Mouse (Mus musculus) Patski (cell line): ENCODE data around the gene Zdhhc19. TPM values are rescaled to one million over a fixed set of nuclear protein-coding genes. Genes with fewer than 3 reads are reported as not detected.

Source experiments
- ATAC-seq: fragments of 100-300 bp; one replicate; pipeline ENCODE4 v1.8.0; 2021
- CTCF ChIA-PET: fragments of 350-600 bp; sonication (Branson Sonifier 250); formaldehyde crosslinking; loops from one replicate; lab custom pipeline; 2022; ENCODE audit warnings: inconsistent platforms; lab: Charles Lee
- POLR2A ChIA-PET: fragments of 350-600 bp; sonication (Branson Sonifier 250); formaldehyde crosslinking; loops from one replicate; lab custom pipeline; 2022; ENCODE audit warnings: antibody characterized with exemption, inconsistent platforms; lab: Charles Lee
- DNase-seq: peaks from one replicate; pipeline ENCODE4 v3.0.0-alpha.2; 2011; ENCODE audit warnings: low read depth, low spot score
- H3K27me3 ChIP-seq: fragments of 371-371 bp; one replicate; pipeline ENCODE4 v1.5.1; 2021
- CTCF ChIP-seq: fragments of 100-300 bp; IDR thresholded peaks from one replicate; pipeline ENCODE4 v1.5.1; 2021
- in situ Hi-C: fragments of 300-500 bp; cut with MboI; formaldehyde crosslinking; loops from 3 replicates; pipeline ENCODE4 v1.11.1; 2018; ENCODE audit warnings: low pct_unique_long_range_greater_than_20kb, mixed read lengths
- polyA plus RNA-seq: library from polyadenylated mRNA; unstranded; gene quantifications from one replicate; pipeline ENCODE4 v1.2.3, GENCODE M21; 2021

Zdhhc19 gene
- polyA plus RNA-seq, 1 experiment from 2014 or later, result not detected

- no peak for ATAC-seq
- H3K27me3 ChIP-seq, result no peaks in the 10 kb centered on the region
- no peak for DNase-seq
- ChIA-PET POLR2A (no interaction called here), CTCF (no interaction called here)
- no peak for TF ChIP-seq CTCF
- in situ Hi-C loops, result loop anchor here (25.0 kb wide), 2 partner anchors 199 to 349 kb away; partner anchors contain the start of gene Smco1
Measured at GRCm38 (mm10) chr16:32461713-32462112, 34.4 kb upstream of the Zdhhc19 start.

DNA sequence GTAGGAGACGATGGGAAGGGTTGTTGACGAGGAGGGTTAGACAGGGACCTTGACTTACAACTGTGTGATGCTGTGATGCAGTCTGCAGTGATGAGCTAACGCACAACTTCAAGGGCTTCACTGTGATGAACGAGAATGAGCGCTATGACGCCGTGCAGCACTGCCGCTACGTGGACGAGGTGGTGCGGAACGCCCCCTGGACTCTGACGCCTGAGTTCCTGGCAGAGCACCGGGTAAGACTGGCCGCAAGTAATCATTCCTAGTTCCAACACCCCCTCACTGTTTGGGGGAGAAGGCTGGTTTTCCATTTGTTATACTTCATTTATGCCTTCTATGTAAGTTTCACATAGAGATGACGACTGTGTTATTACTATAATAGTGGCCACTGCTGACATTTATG lies 33.1 kb upstream of the Zdhhc19 start:
- DNase-seq (no peak), ATAC-seq (no peak)
- CTCF ChIA-PET, result interaction anchor here (1.1 kb wide), 1 partner anchor 100 kb away, joined by 3 read pairs; no protein-coding TSS in a partner anchor
- no peak for TF ChIP-seq CTCF
- no peaks in the 10 kb centered on the region for H3K27me3 ChIP-seq
- POLR2A ChIA-PET, result no interaction called here
- in situ Hi-C loops, result loop anchor here (25.0 kb wide), 2 partner anchors 201 to 351 kb away; partner anchors contain the start of gene Smco1

GRCm38 (mm10) chr16:32463426-32463825 lies 32.6 kb upstream of the Zdhhc19 start:
- H3K27me3 ChIP-seq, result no peaks in the 10 kb centered on the region
- DNase-seq (no peak), ATAC-seq (no peak)
- POLR2A ChIA-PET, result no interaction called here
- CTCF ChIA-PET, result interaction anchor here (1.1 kb wide), 1 partner anchor 100 kb away, joined by 3 read pairs; no protein-coding TSS in a partner anchor
- in situ Hi-C loops, result loop anchor here (25.0 kb wide), 2 partner anchors 201 to 351 kb away; partner anchors contain the start of gene Smco1
- no peak for TF ChIP-seq CTCF

DNA sequence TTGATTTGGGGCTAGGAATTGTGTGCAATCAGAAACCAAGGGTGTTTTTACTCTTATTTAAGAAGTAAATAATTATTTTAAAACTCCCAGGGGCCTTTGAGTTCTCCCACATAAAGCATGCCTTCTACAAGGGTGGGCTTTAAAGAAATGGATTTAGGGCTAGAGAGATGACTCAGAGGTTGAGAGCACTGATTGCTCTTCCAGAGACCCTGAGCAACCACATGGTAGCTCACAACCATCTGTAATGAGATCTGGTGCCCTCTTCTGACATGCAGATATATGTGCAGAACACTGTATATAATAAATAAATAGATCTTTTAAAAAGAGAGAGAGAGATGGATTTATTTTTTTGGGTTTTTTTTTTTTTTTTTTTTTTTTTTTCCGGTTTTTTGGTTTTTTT lies 31.2 kb upstream of the Zdhhc19 start:
- TF ChIP-seq CTCF, result no peak
- ChIA-PET POLR2A (no interaction called here), CTCF (interaction anchor here (0.6 kb wide), 1 partner anchor 161 kb away, joined by 3 read pairs; no protein-coding TSS in a partner anchor)
- DNase-seq (no peak), ATAC-seq (no peak)
- in situ Hi-C loops, result loop anchor here (25.0 kb wide), 2 partner anchors 203 to 353 kb away; partner anchors contain the start of gene Smco1
- H3K27me3 ChIP-seq, result no peaks in the 10 kb centered on the region

DNA sequence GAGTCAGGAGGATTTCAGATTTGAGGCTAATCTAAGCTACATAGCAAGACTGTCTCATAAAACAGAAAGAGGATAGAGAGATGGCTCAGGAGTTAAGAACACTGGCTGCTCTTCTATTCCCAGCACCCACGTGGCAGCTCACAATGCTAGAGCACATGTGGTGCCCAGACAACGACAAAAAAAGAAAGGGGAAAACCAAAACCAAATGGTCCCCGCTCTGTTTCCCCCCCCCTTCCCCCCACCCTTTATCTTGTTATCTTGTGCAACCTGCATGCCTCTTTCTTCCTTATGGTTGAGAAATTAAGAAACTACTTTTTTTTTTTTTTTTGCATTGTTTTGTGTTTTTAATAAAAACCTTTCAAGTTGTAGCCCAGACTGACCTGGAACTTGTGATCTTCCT lies 27.6 kb upstream of the Zdhhc19 start:
- CTCF ChIA-PET, result no interaction called here
- in situ Hi-C loops, result loop anchor here (25.0 kb wide), 2 partner anchors 206 to 356 kb away; partner anchors contain the start of gene Smco1
- DNase-seq (no peak), ATAC-seq (no peak)
- POLR2A ChIA-PET, result no interaction called here
- no peak for TF ChIP-seq CTCF
- no peaks in the 10 kb centered on the region for H3K27me3 ChIP-seq

DNA sequence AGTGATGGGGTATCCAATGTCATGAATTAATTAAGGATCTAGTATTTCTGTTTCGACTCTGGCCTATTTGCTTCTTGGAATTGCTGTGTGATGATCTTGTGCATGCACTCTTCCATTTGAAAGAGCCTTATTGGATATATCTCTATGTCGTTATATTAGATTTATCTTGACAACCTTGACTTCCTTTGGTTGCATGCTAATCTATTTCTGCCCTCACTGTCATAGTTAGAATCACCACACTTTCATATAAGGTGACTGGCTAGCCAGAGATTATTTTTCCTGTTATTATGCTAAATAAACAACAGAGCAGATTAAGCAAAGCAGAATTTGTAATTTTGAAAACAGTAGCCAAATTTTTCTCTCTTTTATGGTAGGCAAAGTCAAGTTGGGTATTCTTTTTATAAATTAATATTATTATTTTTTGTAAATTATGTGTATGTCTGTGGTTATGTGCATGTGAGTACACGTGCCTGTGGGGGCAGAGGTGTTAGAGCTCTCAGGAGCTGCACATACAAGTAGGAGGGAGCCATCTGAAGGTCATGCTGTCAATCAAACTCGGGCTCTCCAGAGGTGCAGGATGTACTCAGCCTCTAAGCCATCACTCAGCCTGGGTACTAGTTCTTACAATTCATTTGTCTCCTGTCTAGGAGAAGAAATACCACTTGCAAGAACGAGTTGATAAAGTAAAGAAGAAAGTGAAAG lies 26.5 kb upstream of the Zdhhc19 start:
- POLR2A ChIA-PET, result no interaction called here
- CTCF ChIA-PET, result interaction anchor here (0.9 kb wide), 1 partner anchor 40 kb away, joined by 4 read pairs; no protein-coding TSS in a partner anchor
- ATAC-seq (no peak), DNase-seq (no peak)
- no peaks in the 10 kb centered on the region for H3K27me3 ChIP-seq
- no peak for TF ChIP-seq CTCF
- in situ Hi-C loops, result loop anchor here (25.0 kb wide), 2 partner anchors 207 to 357 kb away; partner anchors contain the start of gene Smco1

DNA sequence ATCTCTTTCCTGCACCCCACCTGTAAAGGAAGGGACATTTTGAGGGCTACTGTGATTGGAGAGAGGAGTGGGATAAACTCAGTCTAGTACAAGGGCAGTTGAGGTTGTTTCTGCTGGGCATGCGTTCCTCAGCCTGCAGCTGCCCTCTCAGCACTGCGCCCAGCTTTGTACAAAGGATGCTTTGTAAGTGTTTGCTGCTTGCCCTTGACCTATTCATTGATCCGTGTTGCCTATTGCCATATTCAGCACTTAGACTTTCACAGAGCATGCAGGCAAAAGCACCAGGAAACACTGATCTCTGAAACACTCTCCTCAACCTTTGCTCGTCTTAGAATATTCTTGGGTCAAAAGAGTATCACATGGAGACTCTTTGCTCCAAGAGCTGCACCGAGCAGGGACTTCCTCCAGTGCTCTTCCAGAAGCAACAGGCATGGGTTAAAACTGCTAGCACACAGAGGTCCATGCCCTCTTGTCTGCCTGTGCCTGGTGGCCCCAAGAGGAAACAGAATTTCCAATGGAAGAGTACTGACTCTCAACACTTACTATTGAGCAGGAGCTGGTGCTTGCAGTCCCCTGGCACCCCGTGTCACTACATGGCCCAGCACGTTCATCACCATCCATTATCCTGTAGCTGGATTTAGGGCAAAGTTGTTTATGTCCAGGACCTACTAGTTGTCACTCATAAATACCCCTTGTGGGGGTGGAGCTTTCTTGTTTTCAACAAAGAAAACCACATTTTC lies 23.6 kb upstream of the Zdhhc19 start:
- H3K27me3 ChIP-seq, result no peaks in the 10 kb centered on the region
- in situ Hi-C loops, result loop anchor here (25.0 kb wide), 2 partner anchors 210 to 360 kb away; partner anchors contain the start of gene Smco1
- POLR2A ChIA-PET, result no interaction called here
- TF ChIP-seq CTCF, result no peak
- ATAC-seq, result no peak
- CTCF ChIA-PET, result interaction anchor here (1.2 kb wide), 1 partner anchor 21 kb away, joined by 3 read pairs; no protein-coding TSS in a partner anchor
- no peak for DNase-seq

- TF ChIP-seq CTCF, result no peak
- no peak for ATAC-seq
- POLR2A ChIA-PET, result no interaction called here
- CTCF ChIA-PET, result interaction anchor here (2.3 kb wide), 1 partner anchor 23 kb away, joined by 10 read pairs; no protein-coding TSS in a partner anchor
- in situ Hi-C loops, result no loop called here
- H3K27me3 ChIP-seq, result no peaks in the 10 kb centered on the region
- no peak for DNase-seq
Measured at GRCm38 (mm10) chr16:32477315-32477714, 18.8 kb upstream of the Zdhhc19 start.

DNA sequence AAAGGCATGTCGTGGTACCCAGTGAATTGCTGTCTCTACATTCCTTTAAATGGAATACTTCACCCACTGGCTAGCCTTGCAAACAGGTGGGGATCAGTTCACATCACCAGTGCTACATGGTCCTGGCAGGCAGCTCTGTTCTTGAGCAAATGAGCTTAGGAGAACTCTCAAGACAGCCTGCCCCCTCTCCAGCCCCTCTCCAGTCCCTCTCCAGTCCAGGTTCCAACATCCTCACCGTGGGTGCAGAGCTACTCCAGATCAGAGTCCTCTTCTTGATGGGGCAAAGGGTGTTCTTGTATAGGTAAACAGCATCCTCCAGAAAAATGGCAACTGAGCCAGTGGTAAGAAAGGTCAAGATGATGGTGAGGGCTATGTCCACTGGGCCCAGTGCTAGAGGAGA lies 16.6 kb upstream of the Zdhhc19 start:
- H3K27me3 ChIP-seq, result no peaks in the 10 kb centered on the region
- POLR2A ChIA-PET, result no interaction called here
- ATAC-seq, result no peak
- CTCF ChIA-PET, result interaction anchor here (2.3 kb wide), 1 partner anchor 21 kb away, joined by 10 read pairs; no protein-coding TSS in a partner anchor
- in situ Hi-C loops, result no loop called here
- DNase-seq, result no peak
- no peak for TF ChIP-seq CTCF

GRCm38 (mm10) chr16:32484431-32484871 lies 11.6 kb upstream of the Zdhhc19 start:
- DNase-seq (no peak), ATAC-seq (no peak)
- in situ Hi-C loops, result no loop called here
- TF ChIP-seq CTCF, result no peak
- ChIA-PET CTCF (interaction anchor here (0.9 kb wide), 1 partner anchor 16 kb away, joined by 3 read pairs; no protein-coding TSS in a partner anchor), POLR2A (no interaction called here)
- H3K27me3 ChIP-seq, result no peaks in the 10 kb centered on the region
